Mouse (Mus musculus) splenic B cell, adult 2 months (primary cell): ENCODE measurements around the gene Aspscr1.
"Not testable (repeated sequence)": the region's sequence is repeated elsewhere in the genome, so short reads cannot be mapped to it uniquely, and the experiment has no call there.

Experiments
- DNase-seq: peaks from one replicate; pipeline ENCODE4 v3.0.0-alpha.2; 2011; ENCODE audit warnings: low read depth, low spot score
- H3K27me3 ChIP-seq: 2 replicates; pipeline ENCODE4 v1.6.1; 2012; ENCODE audit warnings: mild to moderate bottlenecking, low read length, moderate library complexity, mixed read lengths; ENCODE audit not compliant: control insufficient read depth, poor library complexity, insufficient read depth, severe bottlenecking
- H3K36me3 ChIP-seq: 2 replicates; pipeline ENCODE4 v1.6.1; 2012; ENCODE audit warnings: mild to moderate bottlenecking, low read length, moderate library complexity, mixed read lengths; ENCODE audit not compliant: control insufficient read depth, poor library complexity, insufficient read depth, severe bottlenecking

Aspscr1 gene

GRCm38 (mm10) chr11:120726243-120727168 lies 53.7 kb downstream of the Aspscr1 start:
- no peak for DNase-seq
- Histone ChIP-seq H3K27me3 (no peaks in the 10 kb centered on the region), H3K36me3 (no peaks in the 10 kb centered on the region)

- no peaks in the 10 kb centered on the region for H3K36me3 ChIP-seq
- peak; percentile 88 for DNase-seq
- H3K27me3 ChIP-seq = no peaks in the 10 kb centered on the region
Observed at GRCm38 (mm10) chr11:120727169-120727527, 54.4 kb downstream of the Aspscr1 start, which contains the start of gene Dcxr. TSS of gene Dcxr (minus strand) at chr11:120727281.

DNA sequence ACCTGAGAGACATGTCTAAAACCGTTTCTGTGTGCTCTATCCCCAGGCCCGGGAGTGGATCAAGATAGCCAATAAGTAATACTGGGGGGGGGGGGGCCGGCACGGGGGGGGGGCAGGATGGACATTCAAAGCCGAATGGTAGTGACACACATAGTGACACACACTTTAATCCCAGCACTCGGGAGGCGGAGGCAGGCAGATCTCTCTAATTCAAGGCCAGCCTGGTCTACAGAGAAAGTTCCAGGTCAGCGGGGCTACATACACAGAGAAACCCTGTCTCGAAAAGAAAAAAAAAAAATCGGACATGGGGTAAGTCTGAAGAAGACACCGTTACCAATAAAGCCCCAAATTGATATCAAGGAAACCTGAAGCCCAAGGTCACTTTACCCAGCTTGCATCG lies 54.8 kb downstream of the Aspscr1 start:
- no peak for DNase-seq
- no peaks in the 10 kb centered on the region for H3K27me3 ChIP-seq

DNA sequence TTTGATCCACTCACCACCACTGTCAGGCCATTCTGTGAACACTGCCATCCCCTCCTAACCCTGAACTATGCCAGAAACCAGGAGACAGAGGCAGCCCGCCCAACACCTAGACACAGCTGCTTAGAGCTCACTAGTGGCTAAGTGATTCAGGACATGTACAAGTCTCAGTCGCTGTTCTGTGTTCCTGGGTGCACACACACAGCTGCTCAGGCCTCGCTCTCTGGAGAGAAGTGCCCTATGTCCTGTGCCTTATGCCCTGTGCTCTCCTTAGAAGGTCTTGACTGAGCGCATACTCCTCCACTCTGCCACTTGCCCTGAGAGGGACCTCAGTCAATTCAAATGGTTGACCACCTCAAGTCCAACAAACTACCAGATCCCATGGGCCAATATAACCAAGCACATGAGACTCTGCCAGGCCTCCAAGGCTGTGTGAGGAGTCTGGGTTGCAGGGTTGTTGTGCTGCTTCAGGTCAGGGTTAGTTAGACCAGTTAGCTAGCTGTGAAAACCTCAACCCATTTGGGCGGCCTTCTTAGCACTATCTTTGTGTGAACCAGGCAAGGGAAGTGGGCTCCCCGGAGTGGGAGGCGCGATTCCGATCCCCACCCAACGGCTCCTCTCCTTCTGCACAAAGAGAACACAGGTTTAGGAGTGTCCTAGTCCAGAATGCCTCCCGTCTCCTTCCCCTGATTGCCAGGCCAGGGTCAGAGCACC lies 55.9 kb downstream of the Aspscr1 start:
- no peaks in the 10 kb centered on the region for H3K36me3 ChIP-seq
- no peak for DNase-seq
- H3K27me3 ChIP-seq = no peaks in the 10 kb centered on the region

More for the DNA sequence above, 54.8 kb downstream of the Aspscr1 start:
- H3K36me3 ChIP-seq = no peaks in the 10 kb centered on the region

DNA sequence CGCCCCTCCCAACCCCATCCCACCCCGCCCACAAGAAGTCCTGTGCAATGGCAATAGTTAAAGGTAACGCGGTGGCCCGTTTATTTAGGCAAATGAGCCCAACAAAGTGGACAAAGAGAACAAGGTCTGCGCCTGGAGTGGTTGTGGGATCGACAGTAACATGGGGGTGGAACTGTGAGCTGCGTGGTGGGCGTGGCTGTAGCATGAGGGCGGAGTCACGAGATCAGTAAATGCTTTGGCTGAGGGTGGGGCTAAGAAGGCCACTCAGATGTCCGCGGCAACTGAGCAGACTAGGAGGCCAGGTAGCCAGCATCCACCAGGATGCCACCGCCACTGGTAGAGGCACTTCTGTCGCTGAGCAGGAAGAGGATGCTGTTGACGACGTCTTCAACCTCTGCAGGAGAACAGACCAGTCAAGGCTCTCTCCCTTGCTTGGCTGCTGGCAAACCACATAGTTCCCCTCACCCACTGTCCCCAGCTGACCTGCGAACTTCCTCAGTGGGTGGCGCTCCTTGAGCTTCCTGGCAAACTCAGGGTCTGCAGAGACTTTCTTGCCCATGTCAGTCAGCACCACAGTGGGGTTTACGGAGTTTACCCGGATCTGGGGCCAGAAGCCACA lies 56.8 kb downstream of the Aspscr1 start:
- H3K27me3 ChIP-seq, H3K36me3 ChIP-seq: not testable (repeated sequence)
- DNase-seq = peak; percentile 67

GRCm38 (mm10) chr11:120730331-120730870 lies 57.6 kb downstream of the Aspscr1 start:
- Histone ChIP-seq H3K27me3 (no peaks in the 10 kb centered on the region), H3K36me3 (no peaks in the 10 kb centered on the region)
- no peak for DNase-seq

DNA sequence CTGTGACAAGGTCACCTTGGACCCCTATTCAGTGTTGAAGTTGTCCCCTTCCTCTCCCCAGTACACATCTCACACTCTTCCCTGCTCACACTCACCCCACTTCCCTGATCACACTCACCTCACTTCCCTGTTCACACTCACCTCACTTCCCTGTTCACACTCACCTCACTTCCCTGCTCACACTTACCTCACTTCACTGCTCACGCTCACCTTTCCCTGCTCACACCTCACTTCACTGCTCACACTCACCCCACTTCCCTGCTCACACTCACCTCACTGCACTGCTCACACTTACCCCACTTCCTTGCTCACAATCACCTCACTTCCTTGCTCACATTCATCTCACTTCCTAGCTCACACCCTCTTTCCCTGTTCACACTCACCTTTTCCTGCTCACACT lies 58.6 kb downstream of the Aspscr1 start:
- DNase-seq = no peak
- H3K27me3 ChIP-seq = no peaks in the 10 kb centered on the region
- H3K36me3 ChIP-seq = no peaks in the 10 kb centered on the region

GRCm38 (mm10) chr11:120731858-120732680 lies 59.3 kb downstream of the Aspscr1 start, which contains the start of gene Cbr2:
TSS of gene Cbr2 (minus strand) at chr11:120732114.
- no peak for DNase-seq
- Histone ChIP-seq H3K27me3 (no peaks in the 10 kb centered on the region), H3K36me3 (no peaks in the 10 kb centered on the region)

DNA sequence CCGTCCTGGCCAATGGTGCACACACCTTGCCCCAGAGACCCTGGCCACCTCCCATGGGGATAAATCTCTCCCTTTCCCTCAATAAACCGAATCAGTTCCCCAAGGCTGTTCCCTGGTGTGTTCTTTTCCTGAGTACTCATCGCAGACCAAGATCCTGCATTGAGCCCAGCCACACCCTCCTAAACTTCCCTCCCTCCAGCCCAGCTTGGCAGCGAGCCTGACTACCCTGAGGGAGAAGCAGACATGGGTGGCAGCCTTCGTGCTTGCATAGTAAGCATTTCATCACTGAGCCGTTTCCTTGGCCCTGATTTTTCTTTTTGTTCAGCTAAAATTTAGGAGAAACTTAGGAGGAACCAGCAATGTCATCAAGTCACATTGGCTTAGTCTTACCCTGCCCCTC lies 60.7 kb downstream of the Aspscr1 start:
- Histone ChIP-seq H3K27me3 (no peaks in the 10 kb centered on the region), H3K36me3 (no peaks in the 10 kb centered on the region)
- no peak for DNase-seq

DNA sequence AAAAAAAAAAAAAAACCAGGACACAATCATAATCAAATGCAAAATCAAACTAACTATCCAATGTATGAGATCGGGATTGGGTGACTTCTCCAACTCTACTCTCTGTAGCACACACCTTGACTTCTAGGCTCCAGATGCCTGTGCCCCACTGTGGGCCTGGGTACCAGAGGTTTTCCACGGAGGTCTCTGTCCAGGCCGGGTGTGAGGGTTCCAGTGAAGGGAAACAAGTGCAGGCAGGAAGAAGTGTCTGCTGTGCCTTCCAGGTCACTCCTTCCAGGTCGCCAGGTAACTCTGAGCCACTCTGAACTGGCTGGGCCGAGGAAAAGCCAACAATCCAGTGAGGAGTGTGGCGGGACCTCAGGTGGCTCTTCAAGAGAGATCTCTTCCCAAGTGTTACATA lies 63.7 kb downstream of the Aspscr1 start:
- H3K36me3 ChIP-seq = no peaks in the 10 kb centered on the region
- DNase-seq = no peak
- H3K27me3 ChIP-seq = no peaks in the 10 kb centered on the region

- Histone ChIP-seq H3K36me3 (no peaks in the 10 kb centered on the region), H3K27me3 (no peaks in the 10 kb centered on the region)
- DNase-seq = no peak
Observed at GRCm38 (mm10) chr11:120740981-120741380, 68.2 kb downstream of the Aspscr1 start.

- Histone ChIP-seq H3K27me3 (no peaks in the 10 kb centered on the region), H3K36me3 (no peaks in the 10 kb centered on the region)
- DNase-seq = no peak
Observed at GRCm38 (mm10) chr11:120744121-120744701, 71.4 kb downstream of the Aspscr1 start.

DNA sequence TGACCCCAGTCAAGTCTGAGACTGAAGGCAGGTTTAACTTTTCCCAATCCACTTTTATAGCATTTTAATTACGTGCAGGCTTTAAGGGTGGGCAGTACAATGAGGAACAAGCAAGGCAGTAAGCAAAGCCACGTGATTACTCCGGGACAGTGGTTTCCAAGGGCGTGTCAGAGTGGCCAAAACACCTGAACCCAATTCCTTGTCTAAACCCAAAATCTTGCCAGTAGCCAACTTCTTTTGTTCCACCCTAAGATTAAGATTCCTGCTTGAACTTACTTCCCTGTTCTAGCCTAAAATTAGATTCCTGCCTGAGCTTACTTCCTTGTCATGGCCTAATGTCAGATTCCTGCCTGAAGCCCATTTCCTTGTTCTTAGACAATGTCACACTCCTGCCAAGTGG lies 75.2 kb downstream of the Aspscr1 start:
- no peak for DNase-seq
- Histone ChIP-seq H3K36me3 (no peaks in the 10 kb centered on the region), H3K27me3 (no peaks in the 10 kb centered on the region)

DNA sequence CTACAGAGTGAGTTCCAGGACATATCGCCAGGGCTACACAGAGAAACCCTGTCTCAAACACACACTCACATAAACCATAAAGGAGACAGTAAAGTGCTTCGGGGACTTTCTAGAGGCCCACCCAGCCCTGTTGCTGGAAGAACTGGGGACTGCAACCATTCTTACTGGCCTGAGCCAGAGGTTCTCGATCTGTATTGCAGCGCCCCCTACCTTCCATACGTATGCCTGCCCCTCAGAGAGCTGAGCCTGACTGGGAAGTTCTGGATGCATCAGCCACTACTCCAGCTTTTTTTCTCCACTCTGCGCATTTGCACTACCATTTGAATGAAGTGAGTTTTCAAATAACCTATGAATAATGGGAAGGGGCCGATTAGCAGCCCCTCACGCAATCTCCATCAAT lies 76.7 kb downstream of the Aspscr1 start:
- DNase-seq = peak; percentile 76
- H3K27me3 ChIP-seq = no peaks in the 10 kb centered on the region

More for the DNA sequence above, 76.7 kb downstream of the Aspscr1 start:
- H3K36me3 ChIP-seq = no peaks in the 10 kb centered on the region
